Mouse (Mus musculus): ENCODE results near the gene Chil1.

Gene Chil1

DNA sequence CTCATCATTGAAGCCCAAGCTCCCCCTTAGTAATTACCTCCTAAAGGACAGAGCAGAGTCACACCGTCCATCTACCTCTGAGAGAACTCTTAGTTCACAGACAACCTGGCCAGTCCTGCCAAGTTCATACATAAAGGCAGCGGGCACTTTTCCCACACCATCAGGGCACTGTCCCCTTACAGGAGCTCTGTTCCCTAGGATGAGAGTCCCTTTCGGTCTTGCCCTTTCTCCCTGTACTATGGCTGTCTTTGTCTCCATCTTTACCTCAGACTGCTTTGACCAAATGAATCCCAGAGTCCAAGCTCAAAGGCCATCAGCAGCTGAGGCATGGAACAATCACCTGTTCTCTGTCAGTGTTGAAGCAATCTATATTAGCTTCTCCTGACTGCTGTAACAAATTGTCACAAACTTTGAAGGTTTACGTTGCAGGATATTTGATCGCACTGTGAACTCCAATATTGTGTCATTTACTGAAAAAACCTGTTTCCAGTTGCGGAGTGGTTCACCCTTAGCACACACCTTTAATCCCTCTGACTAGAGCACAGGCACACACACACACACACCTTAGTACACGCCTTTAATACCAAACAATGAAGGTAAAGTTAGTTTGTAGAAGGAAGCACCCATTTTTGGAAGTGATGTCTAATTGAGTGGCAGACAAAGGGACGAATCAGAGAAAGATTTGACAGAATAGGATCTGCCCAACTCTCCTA is 12.8 kb upstream of the Chil1 start:
- no peak for DNase-seq (ENCODE audit: low spot score)

DNA sequence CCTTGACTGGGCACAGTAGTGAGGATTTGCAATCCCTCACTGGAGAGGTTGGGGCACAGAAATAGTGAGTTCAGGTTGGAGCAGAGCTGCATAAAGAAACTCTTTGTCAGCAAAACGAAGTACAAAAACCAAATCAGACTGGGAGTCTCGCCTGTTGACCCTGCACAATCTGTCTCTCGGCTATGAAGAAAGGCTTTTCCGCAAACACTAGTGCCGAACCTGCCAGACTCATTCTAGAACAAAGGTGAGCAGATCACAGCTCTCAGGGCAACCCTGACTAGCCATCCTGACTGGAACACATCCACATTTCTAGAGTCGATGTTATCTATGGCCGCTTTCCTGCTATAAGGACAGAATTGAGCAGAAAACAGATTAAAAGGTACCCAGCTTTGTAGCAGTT is 8.9 kb upstream of the Chil1 start:
- DNase-seq (ENCODE audit: low spot score): no peak

DNA sequence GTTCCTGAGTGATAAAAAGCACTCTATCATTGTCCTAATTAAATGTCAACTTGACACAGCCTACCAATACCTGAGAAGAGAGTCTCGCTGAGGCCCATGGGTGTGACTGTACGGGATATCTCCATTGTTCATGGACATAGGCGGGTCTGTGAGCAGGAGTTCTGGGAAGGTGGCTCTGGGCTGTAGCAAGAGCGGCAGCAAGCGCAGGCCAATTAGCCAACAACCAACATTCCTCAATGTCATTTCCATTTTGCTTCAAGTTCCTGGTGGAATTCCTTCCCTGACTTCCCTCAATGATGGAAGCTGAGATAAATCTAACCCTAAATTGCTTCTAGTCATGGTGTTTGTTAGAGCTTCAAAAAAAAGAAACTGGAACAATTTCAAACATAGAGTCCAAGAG is 4.0 kb upstream of the Chil1 start:
- DNase-seq (ENCODE audit: low spot score): no peak

DNA sequence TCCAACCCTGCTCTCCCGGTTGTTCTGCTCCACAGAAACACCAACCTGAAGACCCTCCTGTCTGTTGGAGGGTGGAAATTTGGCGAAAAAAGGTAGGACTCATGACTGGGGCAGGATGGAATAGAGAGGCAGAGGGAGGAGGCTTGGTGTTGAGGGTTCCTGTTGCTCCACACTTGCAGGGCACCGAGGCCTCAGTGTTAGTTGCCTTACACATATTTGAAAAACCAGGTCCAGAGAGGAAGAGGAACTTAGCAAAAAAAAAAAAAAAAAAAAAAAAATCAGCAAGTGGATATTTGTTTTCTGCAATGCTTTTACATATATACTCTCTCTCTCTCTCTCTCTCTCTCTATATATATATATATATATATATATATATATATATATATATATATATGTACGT is 2.1 kb downstream of the Chil1 start:
- no peak for DNase-seq (ENCODE audit: low spot score)

DNA sequence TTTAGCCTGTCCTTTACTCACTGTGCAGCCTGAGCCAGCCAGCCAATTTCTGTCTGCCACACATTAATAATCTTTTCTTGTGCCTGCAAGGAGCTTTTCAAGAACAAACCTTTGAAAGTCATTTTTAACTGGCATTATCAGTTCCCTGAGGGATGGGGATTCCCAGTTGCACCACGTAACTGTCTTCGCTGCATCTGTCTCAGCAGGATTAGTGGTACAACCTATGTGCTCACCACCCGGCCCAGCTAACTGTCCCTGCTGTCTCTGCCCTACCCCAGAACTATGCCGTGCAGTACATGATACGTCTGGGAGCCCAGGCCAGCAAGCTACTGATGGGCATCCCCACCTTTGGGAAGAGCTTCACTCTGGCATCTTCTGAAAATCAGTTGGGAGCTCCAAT is 6.2 kb downstream of the Chil1 start:
- no peak for DNase-seq (ENCODE audit: low spot score)

DNA sequence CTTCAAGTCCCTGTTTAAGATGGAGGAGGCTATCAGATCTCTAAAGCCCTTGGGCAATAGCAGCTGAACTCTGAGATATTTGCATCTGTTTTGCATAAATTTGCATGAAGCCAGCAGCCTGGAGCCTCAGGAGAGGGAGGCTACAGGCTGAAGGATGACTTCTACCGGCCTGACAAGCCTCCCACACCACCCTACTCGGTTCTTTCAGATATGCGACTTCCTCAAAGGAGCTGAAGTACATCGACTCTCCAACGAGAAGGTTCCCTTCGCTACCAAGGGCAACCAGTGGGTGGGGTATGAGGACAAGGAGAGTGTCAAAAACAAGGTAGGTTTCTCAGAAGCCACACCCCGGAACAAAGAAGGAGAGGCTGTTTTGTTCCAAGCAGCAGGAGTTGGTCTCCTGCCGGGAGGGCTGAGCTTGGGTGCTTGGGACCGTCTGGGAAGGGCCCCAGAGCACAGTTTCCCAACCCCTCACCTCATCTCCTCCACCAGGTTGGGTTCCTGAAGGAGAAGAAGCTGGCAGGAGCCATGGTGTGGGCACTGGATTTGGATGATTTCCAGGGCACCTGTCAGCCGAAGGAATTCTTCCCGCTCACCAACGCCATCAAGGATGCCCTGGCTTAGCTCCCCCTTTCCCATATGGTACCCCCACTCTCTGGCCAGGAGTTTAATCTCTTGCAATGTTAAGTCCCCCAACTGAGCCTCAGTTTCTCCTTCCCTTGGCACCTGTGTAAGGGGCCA is 7.2 kb downstream of the Chil1 start:
- no peak for DNase-seq (ENCODE audit: low spot score)

DNA sequence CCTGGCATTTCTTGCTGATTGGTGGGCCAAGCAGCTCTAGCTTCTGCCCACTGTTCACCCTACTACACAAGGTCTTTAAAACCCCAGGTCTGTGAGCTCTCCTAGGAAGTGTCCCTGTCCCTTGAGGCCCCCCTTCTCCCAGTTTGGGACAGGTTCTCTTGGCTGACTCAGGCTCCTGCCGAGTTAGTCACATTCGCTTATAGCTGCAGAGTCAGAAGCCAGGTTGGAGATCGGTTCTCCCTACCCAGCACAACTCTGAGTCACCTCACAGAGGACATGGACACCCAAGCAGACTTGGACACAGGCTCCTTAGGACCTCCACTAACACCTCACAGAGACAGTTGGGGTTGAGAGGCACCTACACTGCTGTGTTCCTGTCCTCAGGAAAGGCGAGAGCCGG is 9.2 kb downstream of the Chil1 start:
- DNase-seq (ENCODE audit: low spot score): no peak

DNA sequence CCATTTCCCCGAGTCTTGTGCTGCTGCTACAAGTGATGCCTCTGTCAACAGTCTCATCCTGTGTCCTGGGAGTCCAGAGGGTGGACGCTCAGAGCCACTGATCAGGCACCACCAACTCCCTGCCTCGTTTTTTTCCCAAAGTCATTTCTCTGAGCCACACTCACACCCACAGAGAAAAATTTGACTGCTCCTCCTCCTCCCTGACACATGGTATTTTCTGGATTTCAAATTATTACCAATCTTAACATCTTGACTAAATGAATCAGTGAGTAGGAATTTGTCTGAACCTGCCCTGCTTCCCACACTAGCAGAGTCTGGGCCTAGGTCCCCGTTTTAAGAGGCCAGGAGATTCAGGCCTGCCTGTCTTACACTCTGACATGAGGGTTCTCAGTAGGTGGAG is 10.0 kb downstream of the Chil1 start:
- no peak for DNase-seq (ENCODE audit: low spot score)

DNA sequence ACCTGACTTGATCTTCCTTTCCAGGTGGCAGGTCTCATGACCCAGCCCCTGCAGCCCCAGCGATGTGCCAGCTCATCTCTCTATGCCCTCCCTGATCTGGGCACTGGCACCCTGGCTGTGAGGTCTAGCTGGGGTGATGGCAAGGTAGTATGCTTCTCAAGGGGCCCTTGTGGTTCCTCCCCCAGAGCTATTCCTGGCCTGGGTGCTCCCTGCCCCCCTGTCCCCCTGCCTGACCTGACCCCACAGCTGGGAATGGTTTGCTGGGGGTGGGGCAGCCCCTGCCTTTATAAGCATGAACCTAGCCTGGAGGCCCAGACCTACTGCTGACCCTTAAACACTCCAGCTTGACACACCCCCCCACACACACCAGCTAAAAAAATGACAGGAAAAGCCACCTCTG is 11.2 kb downstream of the Chil1 start, which contains the start of gene Mybph:
Gene Mybph (plus strand): TSS at position 323 of the 400 bp plus-strand sequence.
- DNase-seq (ENCODE audit: low spot score): no peak

DNA sequence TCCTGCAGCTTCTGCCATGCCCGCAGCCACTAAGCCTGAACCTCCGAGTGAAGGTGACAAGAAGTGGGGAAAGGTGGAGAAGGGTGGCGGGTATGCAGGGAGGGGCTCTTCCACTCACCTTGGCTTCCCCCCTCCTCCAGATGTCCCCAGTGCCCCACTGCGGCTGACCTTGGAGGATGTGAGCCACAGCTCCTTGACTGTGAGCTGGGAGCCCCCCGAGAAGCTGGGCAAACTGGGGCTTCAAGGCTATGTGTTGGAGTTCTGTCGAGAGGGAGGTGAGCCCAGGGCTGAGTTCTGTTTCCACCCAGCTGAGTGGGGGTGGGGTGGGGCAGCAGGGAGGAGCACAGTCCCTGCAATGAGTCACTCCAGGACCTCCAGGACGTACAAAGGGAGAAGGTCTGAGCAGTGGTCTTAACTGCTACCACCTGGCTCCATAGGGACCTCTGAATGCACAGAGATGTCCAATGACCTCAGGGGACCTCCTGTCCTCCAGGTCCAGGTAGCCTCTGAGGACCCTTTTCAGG is 11.8 kb downstream of the Chil1 start:
- DNase-seq (ENCODE audit: low spot score): no peak

DNA sequence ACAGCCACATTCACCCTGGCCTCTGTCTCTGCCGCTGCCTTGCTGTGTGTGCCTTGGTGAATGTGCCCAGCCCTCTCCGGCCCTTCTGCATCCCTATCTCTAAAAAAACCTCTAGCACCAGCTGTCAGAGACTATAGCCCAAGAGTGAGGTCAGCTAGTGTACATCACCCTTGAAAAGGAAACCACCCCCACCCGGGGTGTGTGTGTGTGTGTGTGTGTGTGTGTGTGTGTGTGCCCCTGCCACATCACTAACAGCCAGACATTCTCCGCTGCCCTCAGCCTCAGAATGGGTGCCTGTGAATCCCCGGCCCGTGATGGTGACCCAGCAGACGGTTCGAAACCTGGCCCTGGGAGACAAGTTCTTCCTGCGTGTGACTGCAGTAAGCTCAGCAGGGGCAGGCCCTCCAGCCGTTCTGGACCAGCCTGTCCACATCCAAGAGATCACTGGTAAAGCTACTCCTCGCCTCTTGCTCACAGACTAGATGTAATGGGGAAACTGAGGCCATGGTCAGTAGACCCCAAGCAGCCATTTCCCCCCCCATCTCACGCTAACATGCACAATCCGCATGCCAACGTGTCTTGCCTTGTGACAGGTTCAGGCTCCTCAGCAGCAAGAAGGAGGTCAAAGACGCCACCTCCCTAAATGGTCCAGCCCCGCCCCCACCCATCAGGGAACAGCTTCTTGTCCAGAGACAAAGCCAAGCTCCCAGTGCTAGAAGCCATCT is 12.5 kb downstream of the Chil1 start:
- no peak for DNase-seq (ENCODE audit: low spot score)

DNA sequence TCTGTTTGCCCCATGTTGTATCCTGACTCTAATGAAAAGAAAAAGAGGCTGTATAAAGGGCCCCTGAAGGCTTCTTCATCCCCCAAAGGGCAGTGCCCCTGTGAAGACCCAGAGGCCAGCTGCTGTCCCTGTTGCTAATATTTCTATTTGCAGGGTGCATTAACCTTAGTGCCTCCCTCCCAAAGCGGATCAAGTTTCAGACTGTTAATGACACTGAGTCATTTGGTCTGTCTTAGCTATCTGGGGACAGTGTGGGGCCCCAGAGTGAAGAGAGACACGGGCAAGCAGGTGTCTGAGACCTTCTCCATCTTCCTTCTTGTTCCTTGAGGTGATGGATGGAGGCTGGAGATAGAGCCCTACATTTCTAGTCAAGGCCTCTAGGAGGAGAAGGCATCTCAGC is 13.1 kb downstream of the Chil1 start:
- no peak for DNase-seq (ENCODE audit: low spot score)

DNA sequence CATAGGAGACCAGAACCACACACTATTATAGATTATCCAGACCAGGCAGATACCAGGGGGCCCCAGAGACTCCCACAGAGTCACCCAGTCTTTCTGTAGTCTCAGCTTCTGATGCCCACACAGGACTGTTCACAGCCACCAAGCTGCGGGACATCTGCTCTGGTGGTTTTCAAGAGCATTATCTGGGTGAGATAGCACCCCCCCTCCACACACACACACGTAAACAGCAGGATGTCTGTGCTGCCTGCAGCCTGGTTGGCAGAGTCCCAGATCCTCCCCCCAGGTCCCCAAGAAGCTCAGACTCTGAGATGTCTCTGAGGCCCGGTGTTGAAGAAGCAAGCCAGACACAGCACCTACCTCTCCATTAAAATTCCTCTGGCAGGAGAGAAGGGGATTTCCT is 13.6 kb downstream of the Chil1 start:
- peak; percentile 69 for DNase-seq (ENCODE audit: low spot score)

DNA sequence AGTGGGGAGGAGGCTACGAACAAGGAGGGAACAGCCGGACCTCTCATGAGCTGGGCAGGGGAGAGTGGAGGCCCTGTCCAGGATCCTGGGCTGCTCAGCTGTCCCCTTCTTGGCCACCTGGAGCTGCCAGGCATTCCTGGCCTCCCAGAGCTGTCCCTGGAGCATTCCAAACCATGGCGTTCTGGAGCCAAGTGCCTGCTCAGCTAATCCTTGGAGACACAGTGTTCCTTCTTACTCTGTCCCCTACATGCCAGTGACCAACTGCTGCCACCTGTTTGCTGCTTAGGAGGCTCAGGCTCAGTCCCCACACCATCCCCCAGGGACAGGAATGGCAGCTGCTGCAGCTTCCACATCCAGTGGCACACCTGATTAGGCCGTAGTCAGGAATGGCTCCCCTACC is 14.0 kb downstream of the Chil1 start:
- no peak for DNase-seq (ENCODE audit: low spot score)

DNA sequence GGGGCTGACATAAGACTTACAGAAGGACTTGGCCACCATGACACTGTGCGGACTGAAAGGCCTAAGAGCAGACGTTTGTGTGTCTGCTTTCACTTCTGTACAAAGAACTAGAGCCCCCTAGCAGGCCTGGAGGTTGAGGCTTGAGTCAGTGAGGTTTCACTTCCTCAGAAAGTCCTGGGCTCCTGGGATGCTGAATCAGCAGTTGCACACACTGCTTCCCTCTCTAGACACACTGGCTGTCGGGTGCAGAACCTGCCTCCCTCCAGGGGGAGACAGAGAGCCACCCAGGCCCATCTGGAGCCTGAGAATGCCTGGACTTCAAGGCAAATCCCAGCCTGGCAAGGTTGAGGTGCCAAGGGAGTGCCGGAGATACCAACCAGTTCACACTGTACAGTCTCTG is 14.4 kb downstream of the Chil1 start:
- DNase-seq (ENCODE audit: low spot score): peak; percentile 86

DNA sequence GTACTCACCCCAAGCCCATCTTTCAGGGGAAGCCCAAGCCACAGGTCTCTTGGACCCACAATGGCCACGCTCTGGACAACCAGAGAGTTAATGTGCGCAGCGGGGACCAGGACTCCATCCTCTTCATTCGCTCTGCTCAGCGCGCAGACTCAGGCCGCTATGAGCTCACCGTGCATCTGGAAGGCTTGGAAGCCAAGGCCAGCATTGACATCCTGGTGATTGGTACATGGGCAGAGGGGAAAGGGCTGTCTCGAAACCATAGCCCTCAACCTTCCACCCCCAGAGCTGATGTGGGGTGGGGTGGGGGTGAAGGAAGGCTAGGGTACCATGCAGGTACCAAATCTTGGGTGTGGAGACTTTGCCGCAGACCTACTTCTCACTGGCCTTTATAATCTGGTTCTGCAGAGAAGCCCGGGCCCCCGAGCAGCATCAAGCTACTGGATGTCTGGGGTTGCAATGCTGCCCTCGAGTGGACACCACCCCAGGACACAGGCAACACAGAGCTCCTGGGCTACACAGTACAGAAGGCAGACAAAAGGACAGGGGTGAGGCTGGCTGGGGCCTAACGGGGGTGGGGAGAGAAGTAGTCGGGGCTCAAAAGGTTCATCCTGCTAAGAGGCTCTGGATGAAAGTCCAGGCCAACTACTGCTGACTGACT is 15.5 kb downstream of the Chil1 start:
- DNase-seq (ENCODE audit: low spot score): no peak

DNA sequence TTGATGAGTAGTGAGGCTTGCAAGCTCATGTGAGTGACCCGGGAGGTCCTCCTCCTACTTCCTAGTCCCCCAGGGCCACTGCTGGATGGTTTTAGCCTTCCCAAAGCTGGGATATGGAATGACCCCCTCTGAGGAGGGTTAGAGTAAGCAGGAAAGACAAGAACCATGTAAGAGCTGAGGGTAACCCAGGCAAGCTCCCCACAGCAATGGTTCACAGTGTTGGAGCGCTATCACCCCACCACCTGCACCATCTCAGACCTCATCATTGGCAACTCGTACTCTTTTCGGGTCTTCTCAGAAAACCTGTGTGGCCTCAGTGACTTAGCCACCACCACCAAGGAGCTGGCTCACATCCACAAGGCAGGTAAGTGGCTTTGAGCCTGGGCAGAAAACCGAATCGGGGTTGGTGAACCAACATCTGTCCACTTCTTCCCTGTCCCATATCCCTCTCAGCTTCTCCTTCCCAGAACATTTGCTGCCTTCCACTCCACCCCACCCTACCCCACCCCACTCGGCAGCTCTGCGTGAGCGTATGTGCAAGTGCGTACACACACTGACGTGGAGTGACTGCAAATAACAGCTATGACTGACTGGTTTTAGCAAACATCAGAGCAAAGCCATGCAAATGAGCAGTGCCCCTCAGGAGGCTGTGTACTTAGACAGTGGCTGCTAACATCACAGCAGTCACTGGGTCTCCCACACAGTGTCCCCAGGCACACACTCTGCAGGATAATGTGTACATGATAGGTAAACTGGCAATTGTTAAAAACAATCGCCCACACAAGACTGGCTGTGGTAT is 16.4 kb downstream of the Chil1 start:
- no peak for DNase-seq (ENCODE audit: low spot score)

DNA sequence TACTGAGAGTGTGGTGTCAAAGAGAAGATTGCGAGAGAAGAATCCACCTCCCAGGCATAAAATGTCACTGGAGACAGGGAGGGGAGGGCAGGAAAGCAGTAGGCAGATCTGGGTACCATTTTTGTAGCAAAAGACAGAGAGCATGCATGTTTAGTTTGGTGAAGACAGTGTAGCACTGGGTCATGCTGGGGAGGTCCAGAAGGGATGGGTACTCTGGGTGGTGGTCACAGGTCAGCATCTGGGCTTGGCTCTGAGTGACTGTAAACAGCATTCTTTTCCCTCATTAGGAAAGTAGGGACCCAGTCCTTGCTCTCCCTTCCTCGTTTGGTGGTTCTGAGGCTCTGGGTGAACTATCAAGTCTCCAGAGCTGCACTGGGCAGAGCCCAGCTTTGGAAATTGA is 18.5 kb downstream of the Chil1 start:
- DNase-seq (ENCODE audit: low spot score): no peak

DNA sequence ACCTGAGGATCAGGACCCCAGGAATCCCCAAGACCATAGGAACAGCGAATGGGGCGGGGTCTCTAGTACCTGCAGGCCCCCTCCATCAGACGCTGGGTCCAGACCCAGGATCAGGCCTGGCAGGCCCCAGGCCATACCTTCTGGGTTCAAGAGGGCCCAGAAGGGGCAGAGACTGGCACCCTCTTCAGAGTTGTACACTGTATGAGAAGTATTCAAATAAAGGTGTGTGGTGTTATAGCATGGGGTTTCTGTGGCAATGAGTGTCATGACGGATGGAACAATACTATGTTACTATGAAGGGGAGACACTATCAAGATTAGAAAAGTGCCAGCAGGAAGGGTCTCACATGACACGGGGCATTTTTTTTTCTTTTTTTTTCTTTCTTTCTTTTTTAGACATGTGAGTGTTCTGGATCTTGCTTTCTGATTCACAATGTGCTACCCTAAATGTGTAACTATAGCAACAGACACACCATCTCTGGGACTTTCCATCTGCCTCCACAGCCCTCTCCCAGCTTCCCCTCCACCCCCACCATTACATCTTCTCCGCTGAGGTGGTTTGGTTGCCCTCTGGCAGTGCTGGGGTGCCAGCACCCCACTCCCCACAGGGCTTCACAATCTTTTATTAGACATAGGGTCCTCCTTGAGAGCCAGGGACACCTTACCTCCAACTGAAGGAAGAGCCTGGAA is 19.2 kb downstream of the Chil1 start:
- no peak for DNase-seq (ENCODE audit: low spot score)

DNA sequence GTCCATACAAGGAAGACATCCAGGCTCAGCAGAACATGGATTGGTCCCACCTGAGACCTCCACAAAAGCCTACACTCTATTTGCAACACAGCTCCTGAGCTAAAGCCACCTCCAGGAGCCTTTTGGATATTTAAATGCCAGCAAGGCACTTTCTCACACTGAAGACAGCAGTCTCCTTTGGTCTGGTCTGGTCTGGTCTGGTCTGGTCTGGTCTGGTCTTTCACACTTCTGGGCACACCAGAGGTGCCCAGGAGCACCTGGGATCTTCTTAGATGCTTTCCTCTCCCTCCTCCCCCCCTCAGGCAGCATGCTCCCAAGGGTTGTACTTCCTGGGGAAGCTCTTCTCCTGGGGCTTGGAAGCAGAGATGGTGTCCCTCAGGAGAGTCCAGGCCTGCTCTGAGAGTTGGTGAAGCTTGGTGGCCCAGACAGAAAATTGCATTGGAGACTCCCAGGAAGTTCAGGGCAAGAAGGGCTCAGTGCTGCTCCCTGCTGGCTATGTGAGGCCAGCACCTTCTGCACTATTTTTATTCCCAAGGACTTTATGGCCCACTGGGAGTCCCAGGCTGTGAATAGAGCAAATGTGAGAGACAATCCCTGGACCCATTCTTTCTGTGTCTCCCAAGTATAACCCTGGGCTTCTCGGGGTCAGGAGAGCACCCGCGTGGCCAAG is 19.9 kb downstream of the Chil1 start:
- DNase-seq (ENCODE audit: low spot score): peak; percentile 83

All from testis, postnatal 10 days (tissue).